Mouse (Mus musculus): ENCODE data around the gene Ppp2r5e. TPM values are rescaled to one million over a fixed set of nuclear protein-coding genes. Genes with fewer than 3 reads are reported as not detected.

Gene Ppp2r5e
- polyA plus RNA-seq, 3 experiments from 2014 or later: 6.3 to 8.3 (median 7.3) TPM

GRCm38 (mm10) chr12:75429685-75430396 is 166.2 kb downstream of the Ppp2r5e start:
- no peak for ATAC-seq

GRCm38 (mm10) chr12:75428719-75429118 is 167.3 kb downstream of the Ppp2r5e start:
- ATAC-seq: no peak

DNA sequence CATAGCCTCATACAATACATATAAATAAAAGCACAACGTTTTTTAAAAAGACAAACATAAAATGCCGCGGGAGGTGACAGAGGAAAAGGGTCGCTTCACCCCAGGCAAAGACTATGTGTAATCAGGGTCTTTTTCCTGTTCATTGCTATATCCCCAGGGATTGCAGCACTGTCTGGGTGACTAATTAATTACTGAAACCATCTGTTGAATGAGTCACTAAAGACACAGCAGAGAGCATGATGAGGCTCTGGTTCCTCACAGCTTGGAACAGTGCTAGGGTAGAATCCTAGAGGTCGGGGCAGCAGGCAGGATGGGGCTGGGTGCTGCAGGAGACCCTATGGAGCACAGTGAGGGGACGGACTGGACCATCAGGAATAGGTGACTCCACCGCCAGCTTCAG is 170.2 kb downstream of the Ppp2r5e start:
- ATAC-seq: no peak

GRCm38 (mm10) chr12:75424817-75425216 is 171.2 kb downstream of the Ppp2r5e start:
- ATAC-seq: no peak

GRCm38 (mm10) chr12:75424359-75424758 is 171.7 kb downstream of the Ppp2r5e start:
- no peak for ATAC-seq

GRCm38 (mm10) chr12:75416681-75417080 is 179.4 kb downstream of the Ppp2r5e start, which contains the start of gene Gphb5:
Gene Gphb5 (minus strand): TSS chr12:75416781.
- ATAC-seq: no peak

DNA sequence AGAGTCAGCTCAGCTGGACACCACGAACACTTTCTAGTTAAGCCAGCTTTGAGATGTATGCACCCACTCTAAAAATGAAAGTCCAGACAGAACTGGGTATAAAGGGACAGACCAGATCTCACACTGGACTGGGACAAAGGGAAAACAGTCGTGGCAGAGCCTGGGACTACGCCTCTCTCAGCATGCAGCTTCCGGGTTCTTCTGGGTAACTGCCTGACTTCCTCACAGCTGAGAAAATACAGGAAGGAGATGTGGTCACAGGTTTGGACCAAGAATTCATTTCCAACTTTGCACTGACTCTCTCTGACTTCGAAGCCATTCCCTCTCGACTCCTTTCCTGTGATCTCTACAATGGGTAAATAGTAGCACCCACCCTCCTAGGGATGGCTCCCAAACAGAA is 181.1 kb downstream of the Ppp2r5e start:
- no peak for ATAC-seq

DNA sequence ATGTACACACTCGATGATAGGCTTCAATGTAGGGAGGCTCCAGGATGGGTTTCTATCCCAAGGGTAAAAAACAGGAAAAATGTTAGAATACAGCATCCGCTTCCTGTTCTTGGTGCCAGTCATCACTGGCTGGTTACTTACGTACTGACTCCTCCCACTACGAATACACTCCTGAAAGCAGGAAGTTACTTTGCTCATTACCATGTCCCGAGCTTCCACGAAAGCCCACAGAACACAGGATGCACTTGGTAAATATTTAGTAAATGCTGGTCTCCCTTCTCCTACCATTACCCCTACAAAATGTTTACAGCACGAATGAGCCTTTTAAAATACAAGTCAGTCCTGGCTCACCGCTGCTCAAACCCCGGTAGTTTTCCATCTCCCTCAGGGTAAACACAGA is 183.1 kb downstream of the Ppp2r5e start:
- peak; percentile 46 for ATAC-seq

Other genes starting within 250 kb of the Ppp2r5e start
- not detected for gene Gphb5, start 179.5 kb downstream of the Ppp2r5e start, polyA plus RNA-seq (2017; shearing (Covaris generic))
- 10 to 100 TPM; 15.7 to 29.2 (median 21.9) TPM for gene Wdr89, start 73.3 kb upstream of the Ppp2r5e start, polyA plus RNA-seq (2017; shearing (Covaris generic))
- 10 to 100 TPM; 10.7 to 18.4 (median 12.1) TPM for gene Sgpp1, start 139.5 kb upstream of the Ppp2r5e start, polyA plus RNA-seq (2017; shearing (Covaris generic))
- gene Syne2, start 221.9 kb upstream of the Ppp2r5e start, polyA plus RNA-seq (2017; shearing (Covaris generic)): 10 to 100 TPM; 14.7 to 16.0 (median 15.6) TPM